Mouse (Mus musculus) frontal cortex, postnatal 14 days (tissue): ENCODE results near the gene Dynlt1f.
"Not testable (repeated sequence)": the region's sequence is repeated elsewhere in the genome, so short reads cannot be mapped to it uniquely, and the experiment has no call there.

Experiments used
- DNase-seq, 2 experiments: peaks; one replicate each; pipeline ENCODE4 v3.0.0; 2022; ENCODE audit warnings: low spot score in 2 of 2

The Dynlt1f gene

GRCm38 (mm10) chr17:6661093-6661816 is 5.6 kb upstream of the Dynlt1f start:
- DNase-seq = not testable (repeated sequence)

DNA sequence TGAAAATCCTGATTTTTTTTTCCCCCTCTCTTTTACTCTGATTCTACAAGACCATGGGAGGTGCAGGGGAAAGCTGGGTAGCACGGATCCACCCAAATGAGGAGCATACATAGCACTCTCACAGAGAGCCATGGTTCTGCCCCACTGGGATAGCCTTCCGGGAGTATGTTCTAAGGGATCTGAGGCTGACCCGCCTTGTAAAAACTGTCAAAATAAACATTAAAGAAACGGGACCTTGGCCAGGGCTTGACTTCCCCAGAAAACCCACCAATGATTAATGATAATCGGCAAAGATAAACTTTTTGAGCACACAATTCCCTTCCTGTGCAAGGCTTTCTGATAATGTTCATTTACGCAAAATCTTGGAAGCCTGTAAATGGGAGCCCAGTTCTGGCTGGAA is 4.9 kb upstream of the Dynlt1f start:
- DNase-seq = not testable (repeated sequence)

DNA sequence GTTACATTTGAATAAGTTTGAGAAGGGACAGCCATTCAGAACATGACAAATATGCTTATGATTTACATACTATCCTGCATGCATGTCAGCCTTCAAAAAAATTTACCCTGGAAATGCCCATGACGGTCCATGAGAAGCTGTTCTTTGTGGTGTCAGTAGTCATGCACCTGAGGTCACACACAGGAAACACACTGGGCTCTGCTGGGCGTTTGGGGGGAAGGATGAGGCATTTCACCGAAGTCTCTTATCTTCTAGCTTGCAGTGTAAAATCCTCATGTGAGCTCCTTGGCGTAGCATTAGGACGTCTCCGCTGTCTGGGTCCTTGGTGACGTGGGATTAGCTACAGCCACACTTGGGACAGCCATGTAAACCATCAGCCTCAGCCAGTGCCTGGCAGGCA is 3.1 kb upstream of the Dynlt1f start, which contains the start of gene Sytl3:
TSS of gene Sytl3 (plus strand) at position 293 of the 400 bp plus-strand sequence.
- DNase-seq = not testable (repeated sequence)

DNA sequence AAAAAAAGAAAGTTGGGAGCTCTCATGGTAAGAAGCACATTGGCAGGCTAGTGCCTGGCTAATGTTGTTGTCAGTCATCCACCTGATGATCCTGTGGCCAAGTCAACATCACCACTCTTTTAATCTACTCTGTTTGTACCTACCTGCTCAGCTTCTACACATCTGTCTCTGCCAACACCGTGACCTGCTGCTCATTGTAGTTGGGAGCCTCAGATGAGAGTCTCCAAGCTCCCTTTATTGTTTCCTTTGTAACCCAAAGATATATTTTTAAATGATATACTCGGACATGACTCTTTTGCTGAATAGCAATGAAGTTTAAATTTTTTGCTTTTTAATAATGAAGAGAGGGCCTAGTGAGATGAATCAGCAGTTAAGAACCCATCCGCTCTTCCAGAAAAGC is 771 bp upstream of the Dynlt1f start:
- DNase-seq = not testable (repeated sequence)

GRCm38 (mm10) chr17:6655087-6655511 is 601 bp downstream of the Dynlt1f start:
- DNase-seq = peak in 1 of 2 experiments; percentile 55

DNA sequence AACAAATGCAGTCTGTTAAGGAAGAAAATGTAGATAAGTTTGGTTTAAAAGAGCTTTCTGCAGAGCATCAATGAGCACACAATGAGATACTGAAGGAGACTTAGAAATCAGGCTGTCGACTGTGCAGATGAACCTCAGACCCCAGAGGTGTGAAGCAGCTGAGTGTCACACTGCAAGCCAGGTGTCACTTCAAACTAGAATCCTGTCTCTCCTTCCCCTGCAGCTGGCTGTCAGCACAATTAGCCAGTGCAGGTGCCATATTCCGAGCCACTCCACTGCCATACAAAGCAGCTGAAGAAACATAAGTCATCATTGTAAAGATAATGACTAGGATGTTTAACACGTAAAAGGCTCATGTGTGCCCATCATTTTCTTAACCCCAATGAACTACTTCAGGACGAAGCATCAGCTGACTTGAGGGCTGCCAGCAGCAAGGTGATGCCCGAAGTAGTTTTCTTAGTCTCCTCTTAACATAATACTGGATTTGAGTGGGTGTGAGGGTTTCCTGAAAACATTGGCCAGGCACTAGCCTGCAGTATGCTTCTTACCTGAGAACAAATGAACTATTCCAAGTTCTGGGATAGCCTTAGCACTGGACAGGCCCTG is 2.3 kb downstream of the Dynlt1f start:
- not testable (repeated sequence) for DNase-seq

DNA sequence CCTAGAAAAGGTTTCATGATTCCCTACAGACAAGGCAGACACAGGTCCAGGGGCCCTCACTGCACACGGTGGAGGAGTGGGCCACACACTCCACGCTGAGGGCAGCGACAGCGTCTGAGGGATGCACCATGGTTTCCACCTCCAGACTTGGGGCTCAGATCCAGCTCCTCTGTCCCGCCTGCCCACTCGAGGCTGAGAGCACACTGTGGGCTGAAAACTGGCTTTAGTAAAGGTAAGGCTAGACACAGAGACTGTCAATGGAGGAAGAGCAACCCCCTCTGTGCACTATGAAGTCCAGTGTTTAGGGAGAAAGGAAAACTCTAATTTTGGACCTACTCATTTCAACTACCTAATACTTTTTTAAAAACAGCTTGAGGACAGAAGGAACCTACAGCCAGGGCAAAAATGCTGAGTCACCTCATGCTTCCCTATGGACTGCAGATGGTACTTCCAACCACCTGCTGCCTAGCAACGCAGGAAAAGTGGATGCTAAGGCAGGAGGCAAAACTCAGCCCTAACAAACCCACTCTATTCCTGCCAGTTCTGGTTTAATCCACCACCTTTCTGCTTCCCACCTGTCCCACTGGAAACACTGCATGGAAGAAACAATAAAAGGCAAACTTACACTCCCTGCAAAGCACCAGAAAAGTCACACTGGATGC is 4.7 kb downstream of the Dynlt1f start:
- not testable (repeated sequence) for DNase-seq

DNA sequence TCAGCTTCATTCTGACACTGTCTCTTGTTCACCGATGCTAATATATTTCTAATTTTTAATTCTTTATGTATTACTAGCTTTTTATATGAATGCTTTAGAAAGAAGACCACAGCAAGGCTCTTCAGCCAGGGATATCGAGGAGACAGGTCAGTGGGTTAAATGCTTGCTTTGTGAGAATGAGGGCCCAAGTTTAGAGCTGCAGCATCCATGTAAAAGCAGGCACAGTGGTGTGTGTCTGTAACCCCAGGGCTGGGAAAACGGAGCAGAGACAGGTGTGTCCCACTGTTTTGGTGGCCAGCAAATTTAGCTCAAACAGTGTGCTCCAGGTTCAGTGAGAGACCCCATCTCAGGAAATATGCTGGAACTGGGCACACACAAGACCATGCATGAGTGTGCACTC is 8.2 kb downstream of the Dynlt1f start:
- DNase-seq = not testable (repeated sequence)

DNA sequence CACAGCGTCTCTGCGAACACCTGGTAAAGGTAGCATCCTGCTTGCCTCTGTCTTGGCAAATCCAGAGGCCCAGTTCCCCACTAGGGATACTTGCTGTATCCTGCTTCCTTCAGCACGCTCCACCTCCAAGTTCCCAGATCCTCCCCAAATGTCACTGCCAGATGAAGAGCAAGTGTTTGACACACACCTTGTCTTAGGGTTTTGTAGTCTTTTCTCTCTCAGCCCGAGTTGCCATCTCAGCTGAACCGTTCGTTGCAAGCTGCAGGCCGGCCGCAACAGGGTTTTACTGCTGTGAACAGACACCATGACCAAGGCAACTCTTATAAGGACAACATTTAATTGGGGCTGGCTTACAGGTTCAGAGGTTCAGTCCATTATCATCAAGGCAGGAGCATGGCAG is 8.9 kb downstream of the Dynlt1f start:
- peak in 1 of 2 experiments; percentile 20 for DNase-seq

DNA sequence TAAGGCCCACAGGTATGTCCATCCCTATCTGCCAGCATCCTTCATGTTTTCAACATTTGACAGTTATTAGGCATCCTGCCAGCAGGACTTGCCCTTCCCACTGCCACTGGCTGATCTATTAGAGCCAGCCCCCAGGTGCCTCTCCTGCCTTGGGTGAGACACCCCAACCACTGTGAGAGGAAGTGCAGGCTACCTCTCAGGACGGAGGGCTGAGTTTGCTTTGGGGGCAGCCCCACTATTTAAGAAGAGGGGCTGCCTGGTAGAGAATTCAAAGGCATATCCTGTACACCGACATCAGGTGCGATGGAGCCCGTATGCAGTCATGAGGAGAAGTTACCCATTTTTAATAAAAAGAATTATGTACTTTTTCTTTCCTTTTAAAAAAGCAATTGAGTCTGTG is 10.0 kb downstream of the Dynlt1f start:
- not testable (repeated sequence) for DNase-seq

DNA sequence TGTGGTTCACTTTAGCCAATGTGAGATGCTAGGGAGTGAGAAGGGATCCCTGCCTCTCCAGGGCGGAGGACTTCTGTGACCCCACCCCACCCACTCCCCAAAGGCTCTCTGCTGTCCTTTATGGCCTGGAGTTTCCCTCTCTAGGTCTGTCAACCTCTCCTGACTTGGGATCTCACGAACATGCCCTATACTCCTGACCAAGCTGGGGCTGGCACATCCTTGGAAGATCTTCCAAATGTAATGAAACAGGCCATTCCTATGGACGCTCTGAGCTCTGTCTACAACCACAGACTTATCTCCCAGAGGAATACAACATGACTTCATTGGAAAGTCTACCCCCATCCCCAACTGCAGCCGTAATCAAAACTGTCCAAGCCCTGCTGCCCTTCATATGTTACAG is 11.0 kb downstream of the Dynlt1f start:
- DNase-seq = not testable (repeated sequence)

- not testable (repeated sequence) for DNase-seq
Measured at GRCm38 (mm10) chr17:6644210-6644609, 11.5 kb downstream of the Dynlt1f start.

DNA sequence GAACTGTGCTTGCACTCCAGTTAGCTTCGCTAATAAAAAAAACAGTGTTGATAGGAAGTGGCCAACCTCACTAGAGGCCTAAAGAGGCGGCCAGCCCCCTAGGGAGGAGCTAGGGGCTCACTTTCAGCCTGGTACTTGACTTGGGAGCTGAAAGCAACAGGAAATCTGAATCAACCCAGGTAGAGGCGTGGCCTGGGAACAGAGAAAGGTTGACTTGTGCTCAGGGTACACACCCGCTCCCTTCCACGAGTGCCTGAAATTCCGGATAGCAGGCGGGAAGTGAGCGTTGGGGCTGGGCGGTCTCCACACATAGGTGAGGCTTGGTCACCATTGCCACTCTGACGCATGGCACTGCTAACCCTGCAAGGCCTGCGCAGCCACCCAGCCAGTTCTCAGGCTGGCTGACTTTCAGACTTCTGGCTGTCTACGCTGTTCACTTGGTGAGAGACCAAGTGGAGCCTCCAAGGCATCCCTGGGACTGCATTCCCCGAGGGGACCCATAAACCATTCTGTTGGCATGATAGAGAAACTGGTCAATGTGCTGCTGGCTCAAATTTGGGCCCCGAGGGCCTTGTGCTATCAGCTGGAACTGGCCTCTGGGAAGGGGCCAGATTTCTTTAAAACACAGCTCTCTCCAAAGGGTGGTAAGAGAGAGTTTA is 14.8 kb downstream of the Dynlt1f start:
- not testable (repeated sequence) for DNase-seq

DNA sequence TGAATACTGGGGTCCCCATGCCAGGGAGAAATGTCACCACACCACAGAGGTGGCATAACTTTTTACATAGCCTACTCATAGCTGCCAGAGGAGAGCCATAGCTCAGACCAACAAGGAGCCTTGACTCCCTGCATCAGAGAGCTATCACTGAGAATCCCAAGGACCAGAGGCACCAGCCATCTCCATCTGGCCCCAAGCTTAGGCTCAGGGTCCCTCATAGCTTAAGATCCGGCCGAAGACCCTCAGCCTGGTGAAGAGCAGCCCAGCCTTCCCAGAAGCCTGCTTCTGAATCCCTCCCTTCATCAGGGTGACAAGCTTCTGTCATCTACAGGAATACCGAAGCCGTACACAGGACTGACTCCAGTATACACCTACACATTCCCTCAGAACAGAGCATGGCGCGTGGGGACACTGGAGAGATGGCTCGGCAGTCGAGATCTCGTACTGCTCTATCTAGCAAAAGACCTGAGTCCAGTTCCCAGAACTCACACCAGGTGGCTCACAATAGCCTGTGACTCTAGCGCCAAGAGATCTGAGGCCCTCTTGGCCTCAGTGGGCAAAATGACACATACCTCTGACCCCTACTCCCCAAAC is 15.6 kb downstream of the Dynlt1f start:
- not testable (repeated sequence) for DNase-seq

GRCm38 (mm10) chr17:6639486-6639885 is 16.2 kb downstream of the Dynlt1f start:
- not testable (repeated sequence) for DNase-seq

DNA sequence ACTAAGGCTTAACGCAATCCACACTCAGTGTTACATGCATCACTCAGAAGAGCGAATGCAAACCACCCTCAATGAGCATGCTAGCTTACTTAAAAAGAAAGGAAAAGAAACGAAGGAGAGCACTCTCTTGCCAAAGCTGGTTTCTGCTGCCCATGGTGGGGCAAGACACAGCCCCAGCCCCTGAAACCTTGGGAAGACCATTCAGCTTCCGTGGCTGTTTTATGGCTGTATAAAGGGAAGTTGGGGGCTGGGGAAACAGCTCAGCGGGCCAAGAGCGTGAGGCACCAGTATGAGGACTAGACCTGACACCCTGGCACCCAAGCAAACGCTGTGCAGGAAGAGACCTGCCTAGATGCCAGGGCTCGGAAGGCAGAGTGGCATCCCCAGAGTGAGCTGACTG is 17.3 kb downstream of the Dynlt1f start:
- DNase-seq = not testable (repeated sequence)

- not testable (repeated sequence) for DNase-seq
Measured at GRCm38 (mm10) chr17:6637434-6637833, 18.3 kb downstream of the Dynlt1f start.

- DNase-seq = no peak
Measured at GRCm38 (mm10) chr17:6636861-6637260, 18.8 kb downstream of the Dynlt1f start.

DNA sequence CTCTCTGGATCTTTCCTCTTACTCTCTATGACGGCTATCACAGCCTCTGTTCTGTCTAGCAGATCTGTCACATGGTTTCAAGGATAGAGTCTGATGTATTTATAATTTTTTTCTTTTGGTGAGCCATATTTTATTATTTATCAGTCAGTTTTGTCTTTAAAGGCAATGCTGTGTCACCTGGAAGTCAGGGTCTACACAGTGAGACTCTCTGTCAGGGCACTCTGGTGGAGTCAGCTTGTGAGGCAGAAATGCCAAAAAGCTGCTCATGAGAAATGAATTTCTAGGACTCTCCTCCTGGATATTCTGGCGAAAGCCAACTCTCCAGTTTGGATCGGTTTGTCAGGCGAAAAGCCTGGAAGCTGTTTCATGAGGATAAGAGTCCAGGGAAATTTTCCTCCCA is 19.9 kb downstream of the Dynlt1f start:
- DNase-seq = not testable (repeated sequence)

GRCm38 (mm10) chr17:6632850-6633249 is 22.9 kb downstream of the Dynlt1f start:
- not testable (repeated sequence) for DNase-seq

GRCm38 (mm10) chr17:6630398-6630797 is 25.3 kb downstream of the Dynlt1f start:
- DNase-seq = not testable (repeated sequence)
